Comparison of ENCODE assay signal across 9 mouse cellular contexts in genomic region chr10:22163705-22164583, GRCm38 (mm10). TPM values are rescaled to one million over a fixed set of nuclear protein-coding genes. Genes with fewer than 3 reads are reported as not detected.
DNase-seq lines count a peak whose midpoint lies in the region; ATAC-seq and TF ChIP-seq lines count a peak whose summit lies in the region.
"Not testable (repeated sequence)": the region's sequence is repeated elsewhere in the genome, so short reads cannot be mapped to it uniquely, and the experiment has no call there.
"Had no signal": no experiment of that assay in that cellular context is flagged by ENCODE, and none has a peak within 500 bp of the region (broad histone marks: within the 10 kb centered on the region; RNA-seq: fewer than 3 reads in every experiment).

No protein-coding gene starts in this region.

- TF ChIP-seq CTCF in lung, embryonic 14.5 days (IDR thresholded peaks at IDR 0.05; ENCODE audit: low read depth) = peak; percentile 70
- TF ChIP-seq CTCF in thymus, adult 2 months (IDR thresholded peaks at IDR 0.05; ENCODE audit: borderline replicate concordance, control insufficient read depth, extremely low read depth, insufficient read depth, low read length, poor library complexity) = not testable (repeated sequence)

- H3K36me3 ChIP-seq in hindbrain, embryonic 14.5 days (replicated peaks; ENCODE audit: control insufficient read depth, insufficient read depth); lung, embryonic 14.5 days (ENCODE audit: insufficient read depth); thymus, adult 2 months (ENCODE audit: control insufficient read depth, insufficient read depth, low read length): not testable (repeated sequence)

- peak; percentile 77 for DNase-seq in NIH3T3 (ENCODE audit: low read depth)
- DNase-seq in cerebellum, postnatal 36 days = peak; percentile 73 to 75
- DNase-seq in gastrocnemius, adult 8-10 months (ENCODE audit: low spot score in 2 of 2) = peak; percentile 52 to 54
- DNase-seq in hindbrain, embryonic 14.5 days (ENCODE audit: low spot score) = peak; percentile 72
- peak; percentile 45 for DNase-seq in layer of hippocampus, adult 9-10 months (ENCODE audit: low spot score)
- peak; percentile 85 for DNase-seq in lung, embryonic 14.5 days
- DNase-seq in ovary, postnatal 14 days (ENCODE audit: low spot score) = peak; percentile 64
- DNase-seq in thymus, adult 2 months = peak; percentile 73

- peak; percentile 56; the same call in 1 of the 2 replicates for ATAC-seq in hindbrain, embryonic 14.5 days (ENCODE audit: low FRiP score)
- peak; percentile 74 for ATAC-seq in lung, embryonic 14.5 days (ENCODE audit: insufficient read depth)

- H3K4me1 ChIP-seq in hindbrain, embryonic 14.5 days (replicated peaks; ENCODE audit: control insufficient read depth, insufficient read depth, low read length); lung, embryonic 14.5 days (ENCODE audit: insufficient read depth); thymus, adult 2 months (replicated peaks; ENCODE audit: control insufficient read depth, insufficient read depth, low read length): not testable (repeated sequence)

- not testable (repeated sequence) for H3K4me3 ChIP-seq in hindbrain, embryonic 14.5 days (replicated peaks; ENCODE audit: low read length); thymus, adult 2 months (ENCODE audit: control insufficient read depth, insufficient read depth, low read length)
- peak overlapping the region; percentile 18; the same call in 1 of the 2 replicates for H3K4me3 ChIP-seq in lung, embryonic 14.5 days (ENCODE audit: low read depth, low read length)

- H3K4me2 ChIP-seq in hindbrain, embryonic 14.5 days (replicated peaks) = peak overlapping the region; percentile 46
- peak overlapping the region; percentile 51 for H3K4me2 ChIP-seq in lung, embryonic 14.5 days

- H3K9me3 ChIP-seq in hindbrain, embryonic 14.5 days (ENCODE audit: control insufficient read depth, low read length); lung, embryonic 14.5 days (ENCODE audit: low read depth, low read length): not testable (repeated sequence)

- not testable (repeated sequence) for TF ChIP-seq POLR2A in thymus, adult 2 months (IDR thresholded peaks at IDR 0.05; ENCODE audit: control insufficient read depth, extremely low read depth, insufficient read depth, low read length, poor library complexity)

- H3K27me3 ChIP-seq in hindbrain, embryonic 14.5 days (ENCODE audit: control insufficient read depth, insufficient read depth, low read length) = peaks cover 22% of the 10 kb centered on the region
- H3K27me3 ChIP-seq in lung, embryonic 14.5 days (ENCODE audit: insufficient read depth, low read length) = peaks cover 12% of the 10 kb centered on the region
- not testable (repeated sequence) for H3K27me3 ChIP-seq in thymus, adult 2 months (ENCODE audit: control insufficient read depth, insufficient read depth, low read length)

- H3K27ac ChIP-seq in hindbrain, embryonic 14.5 days; lung, embryonic 14.5 days (ENCODE audit: low read depth); thymus, adult 2 months (ENCODE audit: control insufficient read depth, insufficient read depth, low read length): not testable (repeated sequence)

- WGBS in hindbrain, embryonic 14.5 days = 37% methylated on average over 14 of the region's 16 CpGs
- WGBS in lung, embryonic 14.5 days = 36% methylated on average over 13 of the region's 16 CpGs
- 38% methylated on average over 16 of the region's 16 CpGs for WGBS in thymus, adult 2 months

- not testable (repeated sequence) for H3K9ac ChIP-seq in hindbrain, embryonic 14.5 days; lung, embryonic 14.5 days

RNA-seq across cellular contexts. Expression of gene H60b, which starts 5.6 kb away (rescaled TPM):
- not detected for total RNA-seq in gastrocnemius, adult 8-10 months (2022)
- 0.25 and 0.34 TPM in 2 replicates for polyA plus RNA-seq in hindbrain, embryonic 14.5 days (2014; fragmentation: Nextera tagmentation; extraction: Ambion mirVana)
- 0.99 and 1.1 TPM in 2 replicates for polyA plus RNA-seq in lung, embryonic 14.5 days (2014; fragmentation: Nextera tagmentation; extraction: Ambion mirVana)
- not detected in 2 replicates for polyA plus RNA-seq in thymus, adult 2 months (2012; rRNA removed)
- total RNA-seq: hematopoietic stem cell, adult 5-6 weeks had no signal

RNA-seq across cellular contexts. Expression of gene Raet1e, which starts 5.6 kb away (rescaled TPM):
- total RNA-seq in gastrocnemius, adult 8-10 months (2022) = under 1 TPM in 1 of 4 experiments, not detected in 3; 0.19 TPM
- 0.29 and 0.98 TPM in 2 replicates for polyA plus RNA-seq in hindbrain, embryonic 14.5 days (2014; fragmentation: Nextera tagmentation; extraction: Ambion mirVana)
- 9.3 and 9.4 TPM in 2 replicates for polyA plus RNA-seq in lung, embryonic 14.5 days (2014; fragmentation: Nextera tagmentation; extraction: Ambion mirVana)
- 0.33 and 0.38 TPM in 2 replicates for polyA plus RNA-seq in thymus, adult 2 months (2012; rRNA removed)
- total RNA-seq: hematopoietic stem cell, adult 5-6 weeks had no signal

RNA-seq across cellular contexts. Expression of gene E030030I06Rik, which starts 14.9 kb away (rescaled TPM):
- total RNA-seq in gastrocnemius, adult 8-10 months (2022) = under 1 TPM in 2 of 4 experiments, not detected in 2; 0.53 to 0.79 TPM
- 3.0 and 5.9 TPM in 2 replicates for polyA plus RNA-seq in hindbrain, embryonic 14.5 days (2014; fragmentation: Nextera tagmentation; extraction: Ambion mirVana)
- polyA plus RNA-seq in lung, embryonic 14.5 days (2014; fragmentation: Nextera tagmentation; extraction: Ambion mirVana) = 19.1 and 26.0 TPM in 2 replicates
- 4.5 and 6.5 TPM in 2 replicates for polyA plus RNA-seq in thymus, adult 2 months (2012; rRNA removed)
